Mouse (Mus musculus): ENCODE data around the gene Cebpb.

GRCm38 (mm10) chr2:167661270-167662203 is 27.2 kb upstream of the Cebpb start, which contains the start of gene Gm20431:
- TF ChIP-seq POLR2A (IDR thresholded peaks at IDR 0.05; ENCODE audit: borderline replicate concordance, extremely low read depth, insufficient read depth, insufficient read length, poor library complexity, severe bottlenecking) = peak; percentile 80
- no peak for TF ChIP-seq CTCF (IDR thresholded peaks at IDR 0.05; ENCODE audit: borderline replicate concordance, extremely low read depth, insufficient read depth, insufficient read length)

Measured in brain, embryonic 14.5 days (tissue).